Mouse (Mus musculus) lung, postnatal 14 days (tissue): Measurements from ENCODE around the gene Gm49320.

Experiments
- DNase-seq: peaks from one replicate; pipeline ENCODE4 v3.0.0; 2021

Gene Gm49320

DNA sequence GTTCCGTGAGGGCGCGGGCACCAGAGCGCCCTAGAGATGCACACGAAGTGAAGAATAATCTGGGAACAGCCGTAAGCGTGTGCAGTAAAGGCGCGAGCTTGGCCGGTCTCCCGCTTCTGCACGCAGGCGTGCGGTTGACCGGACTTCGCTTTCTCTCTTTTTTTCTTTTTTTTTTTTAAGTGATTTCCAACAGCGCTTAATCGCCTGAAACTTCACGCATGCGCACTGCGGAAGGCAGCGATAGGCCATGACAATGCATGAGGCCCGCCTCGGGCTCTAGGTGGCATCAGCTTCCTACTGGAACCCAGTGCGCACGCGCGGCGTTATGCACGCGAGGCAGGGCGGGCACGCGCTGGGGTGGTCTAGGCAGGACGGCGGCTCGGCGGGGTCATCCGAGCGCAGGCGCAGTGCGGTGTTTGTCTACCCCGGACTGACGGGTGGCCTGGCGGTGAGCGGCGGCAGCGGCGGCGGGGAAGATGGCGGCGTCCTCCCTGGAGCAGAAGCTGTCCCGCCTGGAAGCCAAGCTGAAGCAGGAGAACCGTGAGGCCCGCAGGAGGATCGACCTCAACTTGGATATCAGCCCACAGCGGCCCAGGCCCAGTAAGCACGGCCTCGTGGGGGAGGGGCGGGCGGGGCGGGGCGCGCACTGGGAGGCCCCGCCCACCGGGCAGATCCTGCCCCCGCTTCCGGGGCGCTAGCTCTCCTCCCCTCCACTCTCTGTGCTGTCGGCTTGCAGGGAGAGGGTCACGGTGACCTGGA lies at the start of gene Gm49320, which contains the start of gene Map2k7:
Gm49320 (plus strand) TSS at position 432 of the 759 bp plus-strand sequence.
Map2k7 (plus strand) TSS at position 307 of the 759 bp plus-strand sequence.
- DNase-seq = peak; percentile 100

DNA sequence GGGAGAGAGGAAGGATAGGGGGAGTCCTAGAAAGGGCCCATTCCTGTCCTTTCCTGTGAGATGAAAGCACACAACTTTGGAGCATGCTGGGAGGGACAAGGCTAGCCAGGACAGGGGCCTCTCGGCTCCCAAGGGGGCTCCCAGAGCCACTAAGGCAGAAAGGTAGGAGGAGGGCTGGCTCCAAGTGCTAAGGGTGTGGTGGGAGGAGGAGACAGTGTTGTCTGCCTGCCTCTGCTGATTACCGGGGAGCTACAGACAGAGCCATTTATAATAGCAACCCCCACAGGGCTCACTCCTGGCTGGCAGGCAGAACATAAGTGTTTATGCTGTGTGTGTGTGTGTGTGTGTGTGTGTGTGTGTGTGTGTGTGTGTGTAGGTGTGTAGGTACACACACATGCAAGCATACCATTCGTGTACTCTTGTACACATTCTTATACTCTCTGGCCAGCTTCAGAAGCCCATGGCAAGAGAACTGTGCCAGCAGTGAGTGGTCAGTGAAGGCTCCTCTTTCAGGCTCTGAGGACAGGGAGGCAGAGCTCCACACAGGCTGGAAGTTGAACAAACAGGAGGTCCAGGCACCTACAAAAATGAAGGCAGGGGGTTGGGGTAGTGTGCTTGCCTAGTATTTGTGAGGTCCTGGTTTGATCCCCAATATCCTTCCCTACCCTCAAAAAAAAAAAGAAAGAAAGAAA lies 49.5 kb upstream of the Gm49320 start:
- DNase-seq = no peak

DNA sequence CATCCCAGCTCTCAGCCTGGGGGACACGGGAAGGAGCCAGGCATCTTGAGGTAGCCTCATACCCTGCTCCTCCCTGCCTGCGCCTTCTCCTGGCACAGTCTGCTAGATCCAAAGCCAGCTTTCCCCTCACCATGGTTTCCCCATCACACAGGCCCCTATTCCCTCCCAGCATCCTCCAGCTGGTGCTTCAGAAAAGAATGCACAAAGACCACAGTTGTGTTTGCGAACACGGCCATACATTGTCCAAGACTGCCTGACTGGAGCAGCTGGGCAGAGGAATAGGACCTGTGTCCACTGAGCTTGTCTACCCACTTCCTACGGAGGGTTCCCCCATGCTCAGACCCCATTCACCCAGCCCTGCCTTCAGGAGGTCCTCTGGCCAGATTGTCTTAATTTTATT lies 46.4 kb upstream of the Gm49320 start:
- no peak for DNase-seq

DNA sequence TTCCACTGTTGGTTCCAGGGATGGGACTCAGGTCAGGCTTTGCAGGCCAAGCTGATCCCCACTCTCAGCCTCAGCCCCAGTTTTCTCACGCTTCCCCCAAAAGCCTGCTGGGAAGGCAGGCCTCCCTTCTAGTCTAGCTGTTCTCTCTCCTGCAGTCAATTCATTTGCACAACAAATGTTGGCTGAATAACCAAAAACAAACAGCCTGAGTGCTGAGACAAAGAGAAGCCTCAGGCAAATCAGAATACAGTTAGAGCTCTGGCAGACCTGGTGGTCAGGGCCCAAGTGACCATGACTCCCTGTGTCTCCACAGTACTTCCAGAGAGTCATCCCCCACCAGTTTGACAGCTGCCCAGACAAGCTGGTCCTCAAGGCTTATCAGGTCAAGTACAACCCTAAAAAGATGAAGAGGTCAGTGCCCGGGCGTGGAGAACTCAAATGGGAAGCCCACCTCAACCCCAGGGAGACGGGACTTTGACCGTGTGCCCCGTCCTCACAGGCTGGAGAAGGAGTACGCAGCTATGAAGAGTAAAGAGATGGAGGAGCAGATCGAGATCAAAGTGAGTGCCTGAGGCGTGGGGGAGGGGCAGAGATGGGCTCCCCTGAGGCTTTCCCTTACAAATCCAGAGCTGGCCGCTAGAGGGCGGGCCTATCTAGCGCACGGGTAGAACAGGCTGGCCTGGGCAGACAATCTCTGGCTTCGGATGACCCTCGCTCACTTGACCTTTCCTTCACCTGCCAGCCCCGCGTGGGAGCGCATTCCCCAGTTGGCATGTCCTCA lies 45.7 kb upstream of the Gm49320 start:
- peak; percentile 93 for DNase-seq

DNA sequence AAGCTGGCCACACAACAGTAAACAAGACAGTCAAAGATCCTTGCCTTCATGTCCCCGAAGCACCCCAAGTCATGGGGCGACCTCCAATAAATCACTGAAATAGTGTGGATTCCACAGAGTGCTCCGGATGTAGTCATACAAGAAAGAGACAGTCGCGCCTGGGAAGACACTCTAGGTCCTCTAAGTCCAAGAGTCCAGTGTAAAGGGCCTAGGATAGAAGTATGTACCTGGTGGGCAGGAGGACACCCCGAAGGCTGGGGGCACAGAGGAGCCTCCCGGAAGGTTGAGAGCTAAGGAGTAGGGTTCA lies 45.1 kb upstream of the Gm49320 start:
- no peak for DNase-seq

DNA sequence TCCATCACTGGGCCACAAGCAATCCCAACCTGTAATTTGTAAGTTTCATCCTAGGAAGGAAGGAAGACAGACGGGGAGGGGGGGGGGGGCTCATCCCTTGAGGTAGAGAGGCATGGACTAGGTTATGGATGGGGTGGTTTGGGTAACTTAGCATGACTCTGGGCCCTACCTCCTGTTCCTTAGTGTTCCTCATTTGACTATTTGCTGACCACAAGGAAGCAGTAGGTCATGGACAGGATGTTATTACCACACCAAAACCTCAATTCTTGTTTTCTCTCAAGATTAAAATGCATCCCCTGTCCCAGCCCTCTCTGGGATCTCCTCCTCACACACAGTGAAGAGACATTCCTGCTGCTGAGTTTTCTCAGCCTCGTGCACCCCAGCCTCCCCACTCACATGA lies 37.3 kb upstream of the Gm49320 start:
- DNase-seq = no peak

DNA sequence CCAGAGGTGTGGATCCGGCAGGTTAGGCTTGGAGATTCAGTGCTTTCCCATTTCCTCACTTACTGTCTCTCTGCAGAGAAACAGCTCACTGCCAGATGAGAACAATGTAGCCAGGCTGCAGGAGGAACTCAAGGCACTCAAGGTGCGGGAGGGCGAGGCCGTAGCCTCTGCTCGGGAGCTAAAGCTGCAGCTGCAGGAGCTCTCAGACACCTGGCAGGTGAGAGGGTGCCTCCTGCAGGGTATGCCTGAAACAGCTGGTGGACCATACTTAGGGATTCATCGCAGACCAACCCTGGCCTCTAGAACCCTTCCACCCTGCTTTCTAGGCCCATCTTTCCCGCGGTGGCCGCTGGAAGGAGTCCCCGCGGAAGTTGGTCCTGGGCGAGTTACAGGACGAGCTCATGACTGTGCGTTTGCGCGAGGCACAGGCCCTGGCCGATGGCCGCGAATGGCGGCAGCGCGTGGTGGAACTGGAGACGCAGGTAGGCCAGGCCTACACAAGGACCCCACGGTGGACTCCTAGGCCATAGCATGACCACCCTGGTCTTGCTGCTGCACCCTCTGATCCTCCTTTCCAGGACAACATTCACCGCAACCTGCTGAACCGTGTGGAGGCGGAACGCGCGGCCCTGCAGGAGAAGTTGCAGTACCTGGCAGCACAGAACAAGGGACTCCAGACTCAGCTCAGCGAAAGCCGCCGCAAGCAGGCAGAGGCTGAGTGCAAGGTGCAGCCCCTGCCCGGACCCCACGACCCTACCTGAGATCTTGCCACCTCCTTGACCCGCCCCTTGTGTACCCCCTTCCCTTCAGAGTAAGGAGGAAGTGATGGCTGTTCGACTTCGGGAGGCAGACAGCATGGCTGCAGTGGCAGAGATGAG lies 33.2 kb upstream of the Gm49320 start:
- no peak for DNase-seq

DNA sequence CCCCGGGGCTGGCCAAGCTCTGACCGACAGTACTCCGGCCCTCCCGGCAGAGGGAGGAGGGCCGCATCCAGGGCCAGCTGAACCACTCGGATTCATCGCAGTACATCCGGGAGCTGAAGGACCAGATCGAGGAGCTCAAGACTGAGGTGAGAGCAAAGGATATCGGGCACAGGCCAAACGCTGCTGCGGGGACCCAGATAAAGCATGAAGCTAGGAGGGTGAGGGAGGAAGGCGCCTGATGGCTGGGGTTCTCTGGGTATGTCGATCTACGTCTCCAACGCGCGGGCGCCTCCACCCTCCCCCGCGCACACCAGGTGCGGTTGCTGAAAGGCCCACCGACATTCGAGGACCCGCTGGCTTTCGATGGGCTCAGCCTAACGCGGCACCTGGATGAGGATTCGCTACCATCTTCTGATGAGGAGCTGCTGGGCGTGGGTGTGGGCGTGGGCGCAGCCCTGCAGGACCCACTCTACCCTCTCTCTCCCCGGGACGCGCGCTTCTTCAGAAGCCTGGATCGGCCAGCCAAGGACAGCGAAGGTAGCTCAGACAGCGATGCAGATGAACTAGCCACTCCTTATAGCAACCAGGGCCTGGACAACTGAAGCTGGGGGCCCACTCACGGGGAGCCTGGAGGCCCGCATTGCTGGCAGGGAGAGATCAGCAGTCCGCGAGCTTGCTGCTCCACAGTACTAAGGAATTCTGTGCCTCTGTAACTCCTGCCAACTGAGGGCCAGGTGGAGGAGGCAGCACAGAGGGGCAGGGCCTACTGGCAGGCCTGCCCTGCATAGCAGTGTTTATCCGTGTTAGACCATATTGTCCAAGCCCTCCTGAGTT lies 32.3 kb upstream of the Gm49320 start:
- DNase-seq = no peak

DNA sequence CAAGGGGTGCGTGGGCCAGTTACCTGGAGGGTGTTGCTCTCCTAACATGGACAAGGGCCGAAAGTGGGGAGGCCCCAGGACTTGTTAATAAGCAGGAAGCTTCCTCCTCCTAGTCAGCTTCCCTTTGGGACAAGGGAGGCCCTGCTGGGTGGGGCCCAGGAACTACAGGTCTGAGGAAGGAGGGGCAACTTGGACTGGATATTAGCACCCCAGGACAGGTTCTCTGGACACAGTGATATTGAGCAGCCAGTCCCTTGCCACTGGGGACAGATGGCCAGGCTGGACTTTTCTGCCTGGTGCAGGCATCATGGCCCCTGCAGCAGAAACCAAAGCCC lies 31.7 kb upstream of the Gm49320 start:
- DNase-seq = no peak

DNA sequence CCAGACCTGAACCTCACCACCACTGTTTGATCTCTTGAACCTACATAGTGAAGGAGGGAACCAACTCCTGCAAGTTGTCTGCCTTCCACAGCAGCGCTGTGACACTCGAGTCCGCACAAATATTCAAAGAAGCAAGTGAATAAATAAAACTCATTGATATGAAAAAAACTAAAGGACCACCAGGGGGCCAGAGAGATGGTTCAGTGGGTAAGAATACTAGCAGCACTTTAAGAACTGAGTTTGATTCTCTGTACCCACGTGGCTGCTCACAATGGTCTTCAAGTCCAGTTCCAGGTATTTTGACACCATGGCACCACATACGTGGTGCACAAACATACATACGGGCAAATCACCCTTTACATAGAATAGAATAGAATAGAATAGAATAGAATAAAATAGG lies 27.6 kb upstream of the Gm49320 start:
- no peak for DNase-seq

DNA sequence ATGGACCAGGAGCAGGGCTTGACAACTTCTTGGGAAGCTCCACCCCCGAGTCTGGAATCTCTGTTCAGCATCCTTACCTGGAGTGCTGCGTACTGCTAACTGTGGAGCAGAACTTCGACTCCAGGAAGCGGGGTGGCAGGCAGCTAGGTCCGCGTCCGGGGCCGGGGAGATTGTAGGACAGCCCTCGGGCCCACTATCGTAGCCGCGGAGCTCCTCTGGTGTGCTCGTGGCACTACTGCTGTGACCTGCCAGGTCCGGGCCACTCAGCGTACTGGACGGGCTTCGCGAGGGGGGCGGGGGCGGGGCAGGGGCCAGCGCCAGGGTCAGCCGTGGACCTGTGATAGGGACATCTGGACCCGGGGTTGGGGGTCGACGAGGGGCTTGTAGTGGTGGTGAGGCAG lies 25.9 kb upstream of the Gm49320 start:
- DNase-seq = peak; percentile 23

DNA sequence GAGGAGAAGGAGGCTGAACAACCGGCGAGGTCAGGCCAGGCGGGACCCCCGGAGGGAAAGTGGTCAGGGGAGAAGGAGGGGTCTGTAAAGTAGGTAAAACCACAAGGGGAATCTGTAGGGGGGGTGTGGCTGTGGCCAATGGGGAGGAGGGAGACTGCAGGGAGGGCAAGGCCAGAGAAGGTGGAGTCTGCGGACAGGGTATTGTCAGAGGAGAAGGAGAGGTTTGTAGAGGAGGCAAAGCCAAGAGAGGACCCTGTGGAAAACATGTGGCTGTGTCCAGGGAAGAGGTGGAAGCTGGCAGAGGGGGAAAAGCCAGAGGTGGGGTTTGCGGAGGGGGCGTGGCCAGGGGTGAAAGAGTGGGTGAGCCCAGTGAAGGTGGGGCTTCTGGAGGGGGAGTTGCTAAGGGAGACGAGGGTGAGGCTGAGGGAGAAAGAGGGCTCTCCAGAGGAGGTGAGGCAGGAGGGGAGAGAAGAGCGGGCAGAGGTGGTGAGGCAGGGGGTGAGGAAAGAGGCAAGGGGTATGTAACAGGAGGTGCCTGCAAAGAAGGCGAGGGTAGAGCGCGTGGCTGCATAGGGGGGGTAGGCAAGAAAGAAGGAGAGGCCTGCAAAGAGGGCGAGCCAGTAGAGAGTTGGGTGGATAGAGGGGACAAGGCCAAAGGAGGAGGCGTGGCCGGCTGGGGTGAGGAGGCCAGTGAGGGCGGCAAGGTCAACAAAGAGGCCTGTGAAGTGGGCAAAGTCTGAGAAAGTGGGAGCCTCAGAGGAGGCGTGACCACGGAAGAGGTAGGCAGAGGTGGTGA lies 25.3 kb upstream of the Gm49320 start:
- DNase-seq = peak; percentile 65

DNA sequence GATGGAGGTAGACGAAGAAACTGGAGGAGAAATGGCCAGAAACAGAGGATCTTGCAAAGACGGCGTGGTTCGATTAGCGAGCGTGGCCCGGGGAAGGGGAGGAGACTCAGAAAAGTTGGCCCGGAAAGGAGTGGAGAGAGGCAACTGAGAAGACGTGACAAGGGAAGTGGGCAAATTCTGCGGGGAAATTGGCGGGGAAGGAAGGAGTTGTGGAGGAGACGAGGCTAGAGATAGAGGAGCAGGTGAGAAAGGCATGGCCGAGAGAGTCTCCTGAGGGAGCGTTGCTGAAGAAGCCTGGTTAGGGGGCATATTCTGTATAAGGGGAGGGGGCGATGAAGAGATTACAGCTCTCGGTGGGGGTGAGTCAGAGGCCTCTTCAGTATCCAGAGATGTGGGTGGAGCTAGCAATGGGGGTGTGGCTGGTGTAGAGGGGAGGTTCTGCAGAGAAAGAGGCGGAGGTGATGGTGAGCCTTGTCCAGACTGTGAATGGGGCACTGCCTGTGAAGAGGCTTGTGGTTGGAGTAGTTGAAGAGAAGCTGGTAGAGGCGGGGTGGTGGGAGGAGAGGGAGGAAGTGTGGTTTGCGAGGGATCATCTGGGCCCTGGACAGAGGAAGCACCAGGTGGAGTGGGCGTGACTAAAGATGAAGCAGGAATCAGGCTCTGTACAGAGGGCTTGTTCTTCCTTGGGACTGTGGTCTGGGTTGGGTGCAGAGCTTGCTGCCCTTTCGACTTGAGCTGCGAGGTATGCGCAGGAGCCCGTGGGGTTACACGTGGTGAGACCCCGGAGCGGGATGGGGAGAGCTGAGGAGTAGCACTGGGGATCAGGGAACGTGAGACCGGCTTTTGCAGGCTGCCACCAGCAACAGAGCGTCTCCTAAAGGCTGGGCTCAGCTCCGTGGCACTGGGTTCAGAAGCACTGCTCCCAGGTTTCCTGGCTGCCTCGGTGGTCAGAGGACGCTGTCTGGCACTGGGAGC lies 24.4 kb upstream of the Gm49320 start:
- DNase-seq = peak; percentile 79

DNA sequence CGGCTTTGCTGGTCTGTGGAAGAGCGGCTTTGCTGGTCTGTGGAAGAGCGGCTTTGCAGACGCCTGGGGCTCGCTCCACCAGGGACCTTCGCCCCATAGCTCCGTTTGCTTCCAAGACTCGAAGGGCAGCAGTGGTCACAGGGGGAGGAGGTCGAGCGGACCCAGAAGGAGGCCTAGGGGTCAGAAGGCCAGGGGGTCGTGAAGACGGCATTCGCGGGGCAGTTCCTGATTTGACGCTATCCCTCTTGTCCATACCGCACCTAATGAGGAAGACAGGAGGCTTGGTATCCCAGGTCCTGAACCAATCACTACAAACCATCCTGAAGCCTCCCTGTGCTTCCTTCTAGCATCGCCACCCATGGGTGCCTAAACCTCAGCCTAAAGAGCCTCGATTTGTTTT lies 22.4 kb upstream of the Gm49320 start:
- DNase-seq = no peak

DNA sequence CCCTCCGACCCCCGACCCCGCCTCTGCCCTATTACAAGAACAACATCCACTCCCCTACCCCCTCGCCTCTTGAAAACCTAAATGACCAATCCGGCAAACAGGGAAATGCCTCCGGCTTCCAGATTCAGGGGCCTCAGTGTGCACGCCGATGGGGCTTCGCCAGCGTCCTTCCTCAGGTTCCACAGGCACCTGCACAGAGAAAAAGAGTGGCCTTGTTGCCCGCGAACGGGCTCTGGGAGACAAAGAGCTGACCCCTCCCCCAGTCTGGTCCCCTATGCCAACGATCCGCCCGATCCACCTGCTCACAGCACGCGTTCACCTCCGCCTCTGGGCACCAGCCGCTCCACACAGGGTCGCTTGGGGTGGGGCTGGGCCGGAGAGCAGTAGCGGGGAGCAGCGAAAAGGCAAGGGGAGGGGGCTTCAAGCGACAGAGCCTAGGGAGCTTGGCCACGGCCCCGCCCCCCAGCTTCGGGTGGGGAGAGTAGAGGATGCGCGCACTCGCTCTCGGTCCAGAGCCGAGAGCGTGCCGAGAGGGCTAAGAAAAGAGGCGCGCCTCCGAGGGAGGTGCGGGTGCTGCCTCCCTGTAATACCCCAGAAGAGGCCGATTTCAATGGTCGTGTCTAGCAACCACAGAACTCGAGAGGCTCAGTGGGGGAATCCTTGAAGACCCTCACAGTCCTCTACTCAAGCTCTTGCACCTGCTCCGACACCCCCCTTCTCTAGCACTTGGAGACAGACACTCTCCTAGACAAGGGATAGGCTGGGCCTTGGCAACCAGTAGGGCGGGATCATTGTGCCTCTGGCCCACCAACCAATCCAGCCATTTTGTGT lies 21.7 kb upstream of the Gm49320 start, which contains the start of gene Prr36:
Prr36 (minus strand) TSS at position 669 of the 831 bp plus-strand sequence.
- DNase-seq = no peak

DNA sequence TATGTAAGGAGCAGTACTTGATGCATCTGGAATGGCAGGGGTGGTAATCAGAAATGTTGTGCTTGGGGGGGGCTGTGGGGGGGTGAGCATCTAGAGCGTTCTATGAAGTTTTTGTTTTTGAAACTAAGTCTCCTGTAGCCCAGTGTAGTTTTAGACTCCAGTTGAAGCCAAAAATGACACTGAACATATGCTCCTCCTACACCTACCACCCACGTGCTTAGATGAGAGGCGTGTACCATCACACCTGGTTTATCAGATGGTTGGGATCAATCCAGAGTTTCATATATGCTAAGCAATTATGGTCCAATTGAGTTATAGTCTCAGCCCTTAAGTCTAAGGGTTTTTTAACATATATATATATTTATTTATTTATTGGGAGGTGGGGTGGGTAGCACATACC lies 19.0 kb upstream of the Gm49320 start:
- DNase-seq = no peak

DNA sequence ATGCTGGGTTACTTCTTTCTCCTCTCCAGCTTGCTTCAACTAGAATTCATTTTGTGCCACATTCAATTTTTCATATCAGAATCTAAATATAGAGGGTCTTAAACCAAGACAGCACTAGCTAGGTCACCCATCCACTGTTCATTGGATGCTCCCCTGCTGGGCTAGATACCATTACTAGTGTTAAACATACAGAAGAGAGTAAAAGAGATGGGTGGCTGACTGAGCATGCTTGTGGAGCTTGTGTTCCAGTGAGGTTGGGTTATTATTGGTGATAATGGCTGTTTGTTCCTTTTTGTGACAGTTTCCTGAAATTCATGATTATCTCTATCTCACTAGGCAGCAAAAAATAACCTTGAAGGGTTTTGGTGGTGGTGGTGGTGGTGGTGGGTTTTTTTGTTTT lies 16.6 kb upstream of the Gm49320 start:
- DNase-seq = no peak

DNA sequence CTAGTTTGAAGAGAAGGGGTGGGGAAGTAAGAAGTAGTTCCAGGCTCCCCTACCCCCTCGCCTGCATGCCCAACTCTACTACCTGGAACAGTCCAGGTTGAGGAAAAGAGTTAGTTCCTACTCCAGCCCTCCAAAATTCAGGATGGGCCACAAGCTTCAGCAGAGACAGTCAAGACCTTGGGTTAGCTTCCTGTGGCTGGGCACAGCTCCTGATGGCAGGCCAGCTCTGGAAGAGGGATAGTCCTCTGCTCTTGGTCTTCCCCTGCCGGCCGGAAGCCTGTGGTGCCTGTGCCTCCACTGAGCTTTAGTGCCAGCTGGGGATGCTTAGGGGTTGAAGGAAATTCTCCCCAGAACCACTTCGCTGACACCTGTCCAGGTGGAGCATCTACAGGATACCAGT lies 12.3 kb upstream of the Gm49320 start:
- DNase-seq = no peak
